Comparison of ENCODE assay signal across 9 mouse cellular contexts in genomic region chr10:127177235-127177634, GRCm38 (mm10). TPM values are rescaled to one million over a fixed set of nuclear protein-coding genes. Genes with fewer than 3 reads are reported as not detected.
DNase-seq lines count a peak whose midpoint lies in the region; ATAC-seq lines count a peak whose summit lies in the region.
"Had no signal": no experiment of that assay in that cellular context is flagged by ENCODE, and none has a peak within 500 bp of the region (broad histone marks: within the 10 kb centered on the region; RNA-seq: fewer than 3 reads in every experiment).

No protein-coding gene starts in this region.

- 26% methylated on average over 9 of the region's 9 CpGs for WGBS in kidney, embryonic 14.5 days
- 16% methylated on average over 9 of the region's 9 CpGs for whole genome bisulfite sequencing in embryonic facial prominence, embryonic 11.5 days
- 24% methylated on average over 9 of the region's 9 CpGs for WGBS in hindbrain, embryonic 11.5 days
- WGBS in liver, embryonic 16.5 days (ENCODE audit: insufficient replicate concordance), result 18% methylated on average over 9 of the region's 9 CpGs

- no peaks in the 10 kb centered on the region for H3K9me3 ChIP-seq in kidney, embryonic 14.5 days (ENCODE audit: control insufficient read depth, low read length)
- H3K9me3 ChIP-seq in embryonic facial prominence, embryonic 11.5 days (replicated peaks; ENCODE audit: control insufficient read depth, low read length), result no peaks in the 10 kb centered on the region
- H3K9me3 ChIP-seq in hindbrain, embryonic 11.5 days (ENCODE audit: control insufficient read depth, low read length), result no peaks in the 10 kb centered on the region
- H3K9me3 ChIP-seq in liver, embryonic 16.5 days (replicated peaks; ENCODE audit: control insufficient read depth, low read length), result no peaks in the 10 kb centered on the region

- H3K27me3 ChIP-seq in kidney, embryonic 14.5 days (ENCODE audit: control insufficient read depth, insufficient read depth, low read length), result peaks cover 33% of the 10 kb centered on the region
- peaks cover 27% of the 10 kb centered on the region for H3K27me3 ChIP-seq in embryonic facial prominence, embryonic 11.5 days (ENCODE audit: control insufficient read depth, insufficient read depth, low read length)
- peaks cover 48% of the 10 kb centered on the region for H3K27me3 ChIP-seq in hindbrain, embryonic 11.5 days (ENCODE audit: control insufficient read depth, insufficient read depth, low read length)
- peaks cover 58% of the 10 kb centered on the region for H3K27me3 ChIP-seq in liver, embryonic 16.5 days (ENCODE audit: control insufficient read depth, insufficient read depth, low read depth, low read length)
- H3K27me3 ChIP-seq: Patski had no signal

- no peak for DNase-seq in kidney, adult 18-20 months
- DNase-seq in embryonic facial prominence, embryonic 11.5 days (ENCODE audit: low spot score), result no peak
- no peak for DNase-seq in hindbrain, embryonic 11.5 days (ENCODE audit: low spot score)
- DNase-seq in adrenal gland, postnatal 36 days, result no peak
- DNase-seq in kidney, postnatal 36 days, result no peak

- ATAC-seq in kidney, embryonic 14.5 days (ENCODE audit: low FRiP score, low TSS enrichment), result no peak
- ATAC-seq in embryonic facial prominence, embryonic 11.5 days (replicated peaks; ENCODE audit: insufficient number of reproducible peaks, low FRiP score, low TSS enrichment, low read depth), result no peak
- peak; percentile 3; the same call in 1 of the 2 replicates for ATAC-seq in hindbrain, embryonic 11.5 days (ENCODE audit: low FRiP score)
- no peak for ATAC-seq in liver, embryonic 16.5 days (ENCODE audit: low read depth)
- ATAC-seq in megakaryocyte-erythroid progenitor cell, adult 5-6 weeks (replicated peaks; ENCODE audit: low FRiP score, low TSS enrichment, poor library complexity, severe bottlenecking), result no peak
- ATAC-seq: Patski had no signal

- no peak overlapping the region for H3K9ac ChIP-seq in kidney, embryonic 14.5 days (ENCODE audit: low read depth, low read length)
- no peak overlapping the region for H3K9ac ChIP-seq in embryonic facial prominence, embryonic 11.5 days (replicated peaks; ENCODE audit: low read length)
- H3K9ac ChIP-seq in hindbrain, embryonic 11.5 days (ENCODE audit: low read depth, low read length), result no peak overlapping the region
- no peak overlapping the region for H3K9ac ChIP-seq in liver, embryonic 16.5 days (ENCODE audit: low read depth, low read length)

- no peaks in the 10 kb centered on the region for H3K36me3 ChIP-seq in kidney, embryonic 14.5 days (ENCODE audit: control insufficient read depth, insufficient read depth, low read length)
- H3K36me3 ChIP-seq in embryonic facial prominence, embryonic 11.5 days (replicated peaks; ENCODE audit: control insufficient read depth, insufficient read depth, low read depth, low read length), result no peaks in the 10 kb centered on the region
- no peaks in the 10 kb centered on the region for H3K36me3 ChIP-seq in hindbrain, embryonic 11.5 days (ENCODE audit: control insufficient read depth, insufficient read depth, low read length)
- no peaks in the 10 kb centered on the region for H3K36me3 ChIP-seq in liver, embryonic 16.5 days (ENCODE audit: control insufficient read depth, insufficient read depth)

- peak overlapping the region; percentile 45; the same call in 1 of the 2 replicates for H3K4me2 ChIP-seq in kidney, embryonic 14.5 days (replicated peaks; ENCODE audit: low read depth, low read length)
- peak overlapping the region; percentile 45; the same call in 1 of the 2 replicates for H3K4me2 ChIP-seq in embryonic facial prominence, embryonic 11.5 days (ENCODE audit: low read depth, low read length)
- no peak overlapping the region for H3K4me2 ChIP-seq in hindbrain, embryonic 11.5 days (replicated peaks; ENCODE audit: low read depth, low read length)
- peak overlapping the region; percentile 54; the same call in 1 of the 2 replicates for H3K4me2 ChIP-seq in liver, embryonic 16.5 days (ENCODE audit: low read depth, low read length)

- no peak overlapping the region for H3K27ac ChIP-seq in kidney, embryonic 14.5 days (ENCODE audit: low read depth, low read length)
- H3K27ac ChIP-seq in embryonic facial prominence, embryonic 11.5 days (replicated peaks; ENCODE audit: low read depth, low read length), result no peak overlapping the region
- no peak overlapping the region for H3K27ac ChIP-seq in hindbrain, embryonic 11.5 days (ENCODE audit: low read depth, low read length)
- no peak overlapping the region for H3K27ac ChIP-seq in liver, embryonic 16.5 days (ENCODE audit: low read length)

- H3K4me3 ChIP-seq in kidney, embryonic 14.5 days (ENCODE audit: low read length), result no peak overlapping the region
- H3K4me3 ChIP-seq in embryonic facial prominence, embryonic 11.5 days (ENCODE audit: low read depth, low read length), result no peak overlapping the region
- no peak overlapping the region for H3K4me3 ChIP-seq in hindbrain, embryonic 11.5 days (ENCODE audit: low read depth, low read length)
- no peak overlapping the region for H3K4me3 ChIP-seq in liver, embryonic 16.5 days (ENCODE audit: low read depth, low read length)

- peaks cover 24% of the 10 kb centered on the region for H3K4me1 ChIP-seq in kidney, embryonic 14.5 days (ENCODE audit: control insufficient read depth, insufficient read depth, low read length)
- peaks cover 2% of the 10 kb centered on the region; the same call in 1 of the 2 replicates for H3K4me1 ChIP-seq in embryonic facial prominence, embryonic 11.5 days (ENCODE audit: control insufficient read depth, insufficient read depth, low read length)
- peaks cover 13% of the 10 kb centered on the region for H3K4me1 ChIP-seq in hindbrain, embryonic 11.5 days (replicated peaks; ENCODE audit: control insufficient read depth, insufficient read depth, low read length)
- H3K4me1 ChIP-seq in liver, embryonic 16.5 days (ENCODE audit: control insufficient read depth, low read depth, low read length), result peaks cover 21% of the 10 kb centered on the region

RNA-seq across cellular contexts. Expression of gene Slc26a10, which starts 3.2 kb away (rescaled TPM):
- 2.0 and 2.3 TPM in 2 replicates for polyA plus RNA-seq in kidney, embryonic 14.5 days (2014; fragmentation: Nextera tagmentation; extraction: Ambion mirVana)
- 1.1 and 2.0 TPM in 2 replicates for polyA plus RNA-seq in embryonic facial prominence, embryonic 11.5 days (2014; fragmentation: Nextera tagmentation; extraction: Ambion mirVana)
- polyA plus RNA-seq in hindbrain, embryonic 11.5 days (2014; fragmentation: Nextera tagmentation; extraction: Ambion mirVana), result 0.73 and 0.96 TPM in 2 replicates
- 2.2 and 2.7 TPM in 2 replicates for polyA plus RNA-seq in liver, embryonic 16.5 days (2015; fragmentation: Nextera tagmentation; extraction: Ambion mirVana)
- total RNA-seq in adrenal gland, postnatal 36 days (2021), result 1 to 10 TPM in 1 of 2 experiments, under 1 TPM in 1; 0.89 to 1.1 TPM
- 1.8 TPM in 1 of 2 replicates, not detected in the other for total RNA-seq in megakaryocyte-erythroid progenitor cell, adult 5-6 weeks (2014; fragmentation: Nextera tagmentation)
- total RNA-seq in megakaryocyte-erythroid progenitor cell, adult 5-6 weeks (2017), result 1.8 TPM in 1 of 2 replicates, not detected in the other

RNA-seq across cellular contexts. Expression of gene B4galnt1, which starts 12.2 kb away (rescaled TPM):
- 6.2 and 8.7 TPM in 2 replicates for polyA plus RNA-seq in kidney, embryonic 14.5 days (2014; fragmentation: Nextera tagmentation; extraction: Ambion mirVana)
- polyA plus RNA-seq in embryonic facial prominence, embryonic 11.5 days (2014; fragmentation: Nextera tagmentation; extraction: Ambion mirVana), result 4.9 and 5.2 TPM in 2 replicates
- polyA plus RNA-seq in hindbrain, embryonic 11.5 days (2014; fragmentation: Nextera tagmentation; extraction: Ambion mirVana), result 10.4 and 12.4 TPM in 2 replicates
- polyA plus RNA-seq in liver, embryonic 16.5 days (2015; fragmentation: Nextera tagmentation; extraction: Ambion mirVana), result 18.7 and 24.3 TPM in 2 replicates
- total RNA-seq in adrenal gland, postnatal 36 days (2021), result 1 to 10 TPM; 6.3 to 6.8 TPM
- 67.2 and 84.7 TPM in 2 replicates for total RNA-seq in megakaryocyte-erythroid progenitor cell, adult 5-6 weeks (2014; fragmentation: Nextera tagmentation)
- total RNA-seq in megakaryocyte-erythroid progenitor cell, adult 5-6 weeks (2017), result 18.5 and 23.3 TPM in 2 replicates

RNA-seq across cellular contexts. Expression of gene Arhgef25, which starts 12.6 kb away (rescaled TPM):
- 31.0 and 32.9 TPM in 2 replicates for polyA plus RNA-seq in kidney, embryonic 14.5 days (2014; fragmentation: Nextera tagmentation; extraction: Ambion mirVana)
- polyA plus RNA-seq in embryonic facial prominence, embryonic 11.5 days (2014; fragmentation: Nextera tagmentation; extraction: Ambion mirVana), result 32.7 and 38.4 TPM in 2 replicates
- polyA plus RNA-seq in hindbrain, embryonic 11.5 days (2014; fragmentation: Nextera tagmentation; extraction: Ambion mirVana), result 30.1 and 32.0 TPM in 2 replicates
- 4.8 and 5.7 TPM in 2 replicates for polyA plus RNA-seq in liver, embryonic 16.5 days (2015; fragmentation: Nextera tagmentation; extraction: Ambion mirVana)
- total RNA-seq in adrenal gland, postnatal 36 days (2021), result 10 to 100 TPM; 19.0 to 21.6 TPM
- total RNA-seq in megakaryocyte-erythroid progenitor cell, adult 5-6 weeks (2014; fragmentation: Nextera tagmentation), result 22.7 and 46.0 TPM in 2 replicates
- total RNA-seq in megakaryocyte-erythroid progenitor cell, adult 5-6 weeks (2017), result 35.4 and 35.7 TPM in 2 replicates

RNA-seq across cellular contexts. Expression of gene Dtx3, which starts 18.3 kb away (rescaled TPM):
- polyA plus RNA-seq in kidney, embryonic 14.5 days (2014; fragmentation: Nextera tagmentation; extraction: Ambion mirVana), result 107 and 117 TPM in 2 replicates
- polyA plus RNA-seq in embryonic facial prominence, embryonic 11.5 days (2014; fragmentation: Nextera tagmentation; extraction: Ambion mirVana), result 93.8 and 108 TPM in 2 replicates
- polyA plus RNA-seq in hindbrain, embryonic 11.5 days (2014; fragmentation: Nextera tagmentation; extraction: Ambion mirVana), result 143 and 158 TPM in 2 replicates
- polyA plus RNA-seq in liver, embryonic 16.5 days (2015; fragmentation: Nextera tagmentation; extraction: Ambion mirVana), result 13.4 and 14.8 TPM in 2 replicates
- total RNA-seq in adrenal gland, postnatal 36 days (2021), result 10 to 100 TPM; 52.4 to 71.7 TPM
- total RNA-seq in megakaryocyte-erythroid progenitor cell, adult 5-6 weeks (2014; fragmentation: Nextera tagmentation), result 97.0 and 160 TPM in 2 replicates
- 28.5 and 29.5 TPM in 2 replicates for total RNA-seq in megakaryocyte-erythroid progenitor cell, adult 5-6 weeks (2017)

RNA-seq across cellular contexts. Expression of gene Pip4k2c, which starts 34.1 kb away (rescaled TPM):
- 19.2 and 31.0 TPM in 2 replicates for polyA plus RNA-seq in kidney, embryonic 14.5 days (2014; fragmentation: Nextera tagmentation; extraction: Ambion mirVana)
- polyA plus RNA-seq in embryonic facial prominence, embryonic 11.5 days (2014; fragmentation: Nextera tagmentation; extraction: Ambion mirVana), result 14.7 and 17.8 TPM in 2 replicates
- 11.8 and 12.9 TPM in 2 replicates for polyA plus RNA-seq in hindbrain, embryonic 11.5 days (2014; fragmentation: Nextera tagmentation; extraction: Ambion mirVana)
- 39.1 and 40.1 TPM in 2 replicates for polyA plus RNA-seq in liver, embryonic 16.5 days (2015; fragmentation: Nextera tagmentation; extraction: Ambion mirVana)
- total RNA-seq in adrenal gland, postnatal 36 days (2021), result 10 to 100 TPM; 39.2 to 48.1 TPM
- total RNA-seq in megakaryocyte-erythroid progenitor cell, adult 5-6 weeks (2014; fragmentation: Nextera tagmentation), result 58.6 and 59.9 TPM in 2 replicates
- total RNA-seq in megakaryocyte-erythroid progenitor cell, adult 5-6 weeks (2017), result 28.0 and 35.3 TPM in 2 replicates
